Mouse (Mus musculus) macrophage (primary cell): ENCODE measurements around the gene Ptprm. TPM values are rescaled to one million over a fixed set of nuclear protein-coding genes. Genes with fewer than 3 reads are reported as not detected.

Experiments
- H3K27ac ChIP-seq: fragments of 350-480 bp; formaldehyde crosslinking; 2 replicates; pipeline ENCODE4 v1.9.0; 2021
- H3K36me3 ChIP-seq: fragments of 350-480 bp; formaldehyde crosslinking; 2 replicates; pipeline ENCODE4 v1.9.0; 2021; ENCODE audit errors: inconsistent target
- H3K4me3 ChIP-seq: fragments of 350-480 bp; formaldehyde crosslinking; 2 replicates; pipeline ENCODE4 v1.9.0; 2021; ENCODE audit errors: inconsistent target
- H3K79me2 ChIP-seq: fragments of 350-480 bp; formaldehyde crosslinking; 2 replicates; pipeline ENCODE4 v1.9.0; 2021; ENCODE audit errors: inconsistent target
- WGBS: methylation state at CpG from one replicate; pipeline ENCODE4 v1.1.7; 2026; ENCODE audit warnings: inconsistent platforms; ENCODE audit not compliant: missing documents; 5-methylcytosine and 5-hydroxymethylcytosine counted together
- polyA plus RNA-seq: library from polyadenylated mRNA; stranded (reverse); fragments of 250-400 nt; gene quantifications from 3 replicates; pipeline ENCODE4 v1.2.4, GENCODE M21; 2018; ENCODE audit warnings: inconsistent platforms
- total RNA-seq, 78 experiments: library from RNA; depleted of rRNA; stranded (reverse); fragments of 250-400 nt; gene quantifications; 1 replicate in 9 of 78; 2 replicates in 24 of 78; 3 replicates in 43 of 78; 4 replicates in 2 of 78; pipeline ENCODE4 v1.2.4; 2018; ENCODE audit warnings: inconsistent platforms in 56 of 78

Gene Ptprm
- total RNA-seq (2018; cell fraction: chromatin; rRNA removed) = 100 to 1,000 TPM in 8 of 26 experiments, 10 to 100 TPM in 10, 1 to 10 TPM in 8; 6.0 to 149 (median 47.6) TPM
- total RNA-seq (2018; cell fraction: cytosol; rRNA removed) = 10 to 100 TPM in 13 of 26 experiments, 1 to 10 TPM in 12, under 1 TPM in 1; 0.99 to 30.6 (median 6.6) TPM
- 10 to 100 TPM in 13 of 26 experiments, 1 to 10 TPM in 13; 3.2 to 80.1 (median 23.2) TPM for total RNA-seq (2018; cell fraction: nucleus; rRNA removed)
- polyA plus RNA-seq = 0.57 to 2.5 TPM (median 2.2 TPM) in 3 replicates

DNA sequence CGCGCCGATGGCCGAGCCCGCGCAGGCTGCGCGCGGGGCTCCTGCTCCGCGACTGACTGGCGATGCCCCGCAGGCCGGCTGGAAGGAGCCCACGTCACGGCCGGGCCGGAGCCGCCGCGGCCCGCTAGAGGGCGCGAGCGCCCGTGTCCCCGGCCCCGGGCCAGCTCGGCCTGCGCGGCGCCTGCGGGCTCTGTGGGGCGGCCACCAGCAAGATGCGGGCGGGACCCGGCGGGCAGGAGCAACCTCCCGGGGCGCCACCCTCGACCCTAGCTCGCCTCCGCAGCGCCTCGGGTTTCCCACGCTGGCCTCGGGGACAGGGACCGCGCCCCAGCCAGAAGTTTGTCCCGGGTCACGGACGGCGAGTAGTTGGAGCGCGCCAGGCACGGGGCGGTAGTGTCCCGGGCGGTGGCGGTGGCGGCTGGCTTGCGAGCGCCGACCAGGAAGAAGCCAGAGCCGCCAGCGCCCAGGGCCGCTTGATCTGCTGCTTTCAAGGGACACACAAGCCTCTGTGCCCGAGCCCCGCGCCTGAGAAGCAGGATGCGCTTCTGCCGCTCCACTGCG is at the start of gene Ptprm:
Gene Ptprm (minus strand): TSS at position 7 of the 561 bp plus-strand sequence.
- no peaks in the 10 kb centered on the region for H3K79me2 ChIP-seq
- under 1% methylated on average over 61 of the region's 73 CpGs for WGBS
- H3K4me3 ChIP-seq = no peak within 1 kb of the TSS
- no peak within 1 kb of the TSS for H3K27ac ChIP-seq
- no peaks in the 10 kb centered on the region for H3K36me3 ChIP-seq

DNA sequence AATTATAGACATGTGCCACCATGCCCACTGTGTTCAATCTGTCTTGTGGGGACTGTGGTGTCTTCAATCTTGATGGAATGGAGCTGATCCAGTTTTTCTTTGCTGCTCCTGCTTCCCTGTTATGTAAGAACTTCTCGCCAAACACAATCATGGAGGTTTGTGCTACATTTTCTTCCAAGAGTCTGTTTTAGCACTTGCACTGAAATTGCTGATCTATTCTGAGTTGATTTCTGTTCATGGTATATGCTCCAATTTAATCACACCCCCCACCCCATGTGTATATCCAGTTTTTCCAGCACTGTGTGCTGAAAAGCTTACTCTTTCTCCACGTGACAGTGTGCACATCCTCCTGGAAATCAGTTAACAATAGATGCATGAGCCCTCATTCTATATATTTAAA is 41.9 kb upstream of the Ptprm start:
- no peaks in the 10 kb centered on the region for H3K79me2 ChIP-seq
- H3K36me3 ChIP-seq = no peaks in the 10 kb centered on the region
- H3K4me3 ChIP-seq = no peak overlapping the region
- no peak overlapping the region for H3K27ac ChIP-seq
- WGBS = 91% methylated on average over 2 of the region's 2 CpGs

DNA sequence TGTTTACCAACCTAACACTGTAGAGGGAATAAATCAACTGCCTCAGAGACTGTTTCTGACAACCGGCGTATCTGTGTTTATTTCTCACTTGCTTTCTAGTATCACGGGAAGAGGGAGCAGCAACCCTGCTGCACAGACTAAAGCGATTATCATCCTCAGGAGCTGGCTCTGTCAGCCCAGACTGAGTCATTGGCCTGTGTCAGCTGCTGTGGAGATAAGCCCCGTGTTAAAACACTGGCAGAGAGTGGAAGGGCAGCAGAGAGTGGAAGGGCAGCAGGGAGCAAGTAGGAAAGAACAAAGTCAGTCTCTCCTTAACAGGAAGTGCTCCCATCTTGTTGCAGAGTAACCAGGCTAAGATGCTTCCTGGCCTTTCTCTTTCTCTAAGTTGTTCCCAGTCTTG is 36.6 kb upstream of the Ptprm start:
- Histone ChIP-seq H3K4me3 (no peak overlapping the region), H3K79me2 (no peaks in the 10 kb centered on the region), H3K36me3 (no peaks in the 10 kb centered on the region), H3K27ac (no peak overlapping the region)
- WGBS = 70% methylated on average over 5 of the region's 5 CpGs

DNA sequence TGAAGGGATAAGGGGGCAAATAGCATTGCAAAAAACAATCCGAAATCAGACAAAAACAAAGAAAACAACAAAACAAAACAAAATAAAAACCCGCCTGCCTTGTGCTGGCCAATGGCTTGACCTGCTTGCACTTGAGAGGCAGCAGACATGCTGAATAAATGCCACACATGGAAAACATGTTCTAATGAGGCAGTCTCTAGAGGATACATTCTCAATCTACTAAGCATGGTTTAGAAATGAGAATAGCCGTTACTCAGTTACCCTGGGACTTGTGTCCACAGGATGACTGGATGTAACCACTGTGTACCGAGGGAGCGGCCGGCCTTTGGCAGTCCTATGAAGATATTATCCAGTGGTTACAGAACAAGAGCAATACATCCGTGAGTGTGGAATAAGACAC is 33.9 kb upstream of the Ptprm start:
- no peaks in the 10 kb centered on the region for H3K79me2 ChIP-seq
- H3K27ac ChIP-seq = no peak overlapping the region
- H3K36me3 ChIP-seq = no peaks in the 10 kb centered on the region
- whole genome bisulfite sequencing = 94% methylated on average over 7 of the region's 7 CpGs
- H3K4me3 ChIP-seq = no peak overlapping the region

DNA sequence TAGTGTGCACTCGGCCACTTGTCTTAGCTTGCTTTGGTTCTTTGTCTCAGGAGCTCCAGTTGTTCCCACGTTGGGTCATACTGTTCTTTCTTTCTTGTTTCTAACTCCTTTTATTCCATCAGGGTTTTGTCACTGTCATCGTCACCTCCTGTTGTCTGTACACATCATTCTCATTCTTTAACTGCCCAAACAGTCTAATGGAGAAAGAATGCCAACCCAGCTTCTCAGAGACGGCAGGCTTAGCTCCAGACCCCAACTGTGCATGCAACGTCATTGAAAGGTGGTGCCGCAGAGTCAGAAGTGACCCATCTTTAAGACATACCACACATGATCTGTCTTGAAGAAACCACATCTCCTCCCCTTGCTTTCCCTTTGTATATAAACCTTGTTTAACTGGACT is 31.0 kb upstream of the Ptprm start:
- 85% methylated on average over 6 of the region's 6 CpGs for WGBS
- Histone ChIP-seq H3K79me2 (no peaks in the 10 kb centered on the region), H3K27ac (no peak overlapping the region), H3K36me3 (no peaks in the 10 kb centered on the region), H3K4me3 (no peak overlapping the region)

DNA sequence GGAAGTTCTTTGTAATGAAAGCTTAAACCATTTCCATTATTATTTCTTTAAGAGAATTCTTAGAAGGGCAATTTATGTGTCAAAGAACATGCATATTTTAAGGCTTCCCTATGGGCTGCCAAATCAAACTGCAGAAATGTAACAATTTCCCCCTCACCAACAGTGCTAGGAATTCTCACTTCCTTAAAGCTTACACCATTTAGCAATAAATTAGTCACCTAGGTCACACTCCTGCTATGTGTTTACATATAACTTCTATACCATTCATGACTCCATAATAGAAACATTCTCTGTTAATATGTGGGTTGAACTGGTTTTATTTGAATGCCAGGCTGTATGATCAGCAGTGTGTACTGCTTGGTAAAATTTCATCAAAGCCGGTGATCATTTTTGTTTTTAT is 29.4 kb upstream of the Ptprm start:
- H3K36me3 ChIP-seq = no peaks in the 10 kb centered on the region
- H3K79me2 ChIP-seq = no peaks in the 10 kb centered on the region
- WGBS = 100% methylated on average over 1 of the region's 1 CpGs
- no peak overlapping the region for H3K4me3 ChIP-seq
- no peak overlapping the region for H3K27ac ChIP-seq

DNA sequence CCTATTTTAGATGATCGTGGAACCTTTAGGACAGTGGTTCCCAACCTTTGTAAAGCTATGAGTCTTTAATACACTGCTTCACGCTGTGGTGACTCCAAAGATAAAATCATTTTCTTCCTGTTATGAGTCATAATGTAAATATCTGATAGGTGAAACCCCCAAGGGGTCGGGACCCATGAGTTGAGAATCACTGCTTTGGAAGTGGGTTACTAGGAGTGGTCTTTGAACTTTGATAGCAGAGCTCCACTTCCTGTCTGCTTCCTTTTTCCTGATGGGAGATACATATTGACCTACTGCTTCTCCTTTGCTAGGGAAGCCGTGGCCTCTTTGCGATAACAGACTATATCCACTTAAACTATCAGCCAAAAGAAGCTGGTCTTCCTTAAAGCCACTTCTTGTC is 27.4 kb upstream of the Ptprm start:
- H3K79me2 ChIP-seq = no peaks in the 10 kb centered on the region
- 23% methylated on average over 4 of the region's 5 CpGs for WGBS
- no peaks in the 10 kb centered on the region for H3K36me3 ChIP-seq
- H3K27ac ChIP-seq = no peak overlapping the region
- no peak overlapping the region for H3K4me3 ChIP-seq

DNA sequence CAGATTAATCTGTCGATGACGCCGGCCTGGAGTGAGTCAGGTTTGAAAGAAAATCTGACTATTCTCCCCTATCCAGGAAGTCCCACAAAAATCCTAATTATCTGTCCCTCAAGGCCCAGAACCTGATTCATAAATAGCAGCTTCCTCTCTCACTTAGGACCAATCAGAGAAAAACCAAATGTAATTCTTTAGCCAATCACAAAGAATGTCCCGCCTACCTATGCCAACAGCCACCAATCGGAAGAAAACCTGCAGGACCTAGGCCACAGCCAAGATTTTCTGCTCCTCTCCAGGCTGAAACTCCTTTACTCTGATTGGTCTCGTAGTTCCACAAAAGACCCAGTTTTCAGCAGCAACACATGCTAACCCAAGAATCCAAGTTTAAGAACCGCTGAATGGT is 13.6 kb upstream of the Ptprm start:
- 95% methylated on average over 7 of the region's 7 CpGs for WGBS
- Histone ChIP-seq H3K36me3 (no peaks in the 10 kb centered on the region), H3K79me2 (no peaks in the 10 kb centered on the region), H3K27ac (no peak overlapping the region), H3K4me3 (no peak overlapping the region)

DNA sequence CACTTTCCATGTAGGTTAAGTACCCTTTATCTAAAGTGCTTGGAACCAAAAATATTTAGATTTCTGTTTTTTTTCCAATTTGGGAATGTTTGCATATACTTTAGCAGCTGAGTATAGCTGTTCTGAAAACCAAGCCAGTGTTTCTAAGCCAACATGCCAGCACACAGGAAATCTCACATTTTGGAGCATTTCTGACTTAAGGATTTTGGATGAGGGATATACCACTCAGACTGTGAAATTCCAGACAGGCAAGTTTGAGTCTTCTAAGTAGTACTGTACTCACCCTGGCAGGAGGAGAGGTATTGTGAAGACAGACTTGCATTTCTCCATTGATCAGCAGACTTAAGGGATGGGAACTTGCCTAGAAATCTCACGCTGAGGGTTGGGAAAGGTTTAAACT is 10.2 kb upstream of the Ptprm start:
- WGBS = 92% methylated on average over 1 of the region's 1 CpGs
- H3K27ac ChIP-seq = no peak overlapping the region
- H3K79me2 ChIP-seq = no peaks in the 10 kb centered on the region
- no peak overlapping the region for H3K4me3 ChIP-seq
- no peaks in the 10 kb centered on the region for H3K36me3 ChIP-seq

DNA sequence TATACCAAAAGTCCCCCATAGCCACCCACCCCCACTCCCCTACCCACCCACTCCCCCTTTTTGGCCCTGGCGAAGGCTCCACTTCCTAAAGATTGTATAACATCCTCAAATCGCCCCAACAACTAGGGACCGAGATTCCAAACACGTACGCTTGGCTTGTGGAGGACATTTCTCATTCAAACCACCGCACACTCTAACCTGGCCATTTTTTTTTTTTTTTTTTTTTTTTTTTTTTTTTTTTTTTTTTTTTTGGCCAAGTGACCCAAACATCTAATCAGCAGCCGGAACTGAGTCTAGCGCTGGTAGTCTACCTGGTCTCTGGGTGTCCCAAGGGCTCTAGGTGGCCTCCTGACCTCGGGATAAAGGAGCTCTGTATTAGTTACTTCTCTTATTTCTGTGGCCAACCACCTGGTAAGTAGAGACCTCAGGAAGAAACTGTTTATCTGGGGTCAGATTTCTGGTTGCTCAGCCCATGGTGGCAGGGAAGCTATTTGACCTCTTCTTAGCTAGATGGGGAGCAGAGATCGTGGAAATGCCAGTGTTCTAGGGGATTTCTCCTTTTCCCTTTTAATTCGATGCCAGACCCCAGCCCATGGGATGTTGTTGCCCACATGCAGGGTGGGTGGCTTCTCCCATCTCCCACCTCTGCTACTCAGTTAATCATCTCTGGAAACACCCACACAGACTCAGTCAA is 9.3 kb upstream of the Ptprm start:
- WGBS = 82% methylated on average over 7 of the region's 11 CpGs
- no peak overlapping the region for H3K27ac ChIP-seq
- H3K4me3 ChIP-seq = no peak overlapping the region
- H3K36me3 ChIP-seq = no peaks in the 10 kb centered on the region
- no peaks in the 10 kb centered on the region for H3K79me2 ChIP-seq

DNA sequence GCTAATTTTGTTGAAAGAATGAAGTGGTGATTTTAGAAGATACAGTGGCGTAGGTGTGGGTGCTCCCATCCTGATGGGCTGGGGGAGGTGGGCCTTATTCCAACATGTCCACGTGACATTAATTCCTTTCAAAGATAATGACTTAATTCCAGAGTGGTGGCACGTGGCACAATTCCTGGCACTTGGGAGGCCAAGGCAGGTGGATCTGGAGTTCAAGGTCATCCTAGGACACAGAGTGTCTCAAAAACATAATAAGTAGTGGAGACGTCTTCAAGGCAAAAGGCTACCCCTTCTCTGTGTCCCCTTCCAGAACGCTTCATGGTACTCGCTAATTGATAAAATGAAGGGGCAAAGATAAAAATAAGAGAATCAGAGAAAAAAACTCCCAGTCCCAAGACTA is 7.9 kb upstream of the Ptprm start:
- Histone ChIP-seq H3K36me3 (no peaks in the 10 kb centered on the region), H3K4me3 (no peak overlapping the region), H3K79me2 (no peaks in the 10 kb centered on the region), H3K27ac (no peak overlapping the region)
- 94% methylated on average over 6 of the region's 6 CpGs for WGBS

DNA sequence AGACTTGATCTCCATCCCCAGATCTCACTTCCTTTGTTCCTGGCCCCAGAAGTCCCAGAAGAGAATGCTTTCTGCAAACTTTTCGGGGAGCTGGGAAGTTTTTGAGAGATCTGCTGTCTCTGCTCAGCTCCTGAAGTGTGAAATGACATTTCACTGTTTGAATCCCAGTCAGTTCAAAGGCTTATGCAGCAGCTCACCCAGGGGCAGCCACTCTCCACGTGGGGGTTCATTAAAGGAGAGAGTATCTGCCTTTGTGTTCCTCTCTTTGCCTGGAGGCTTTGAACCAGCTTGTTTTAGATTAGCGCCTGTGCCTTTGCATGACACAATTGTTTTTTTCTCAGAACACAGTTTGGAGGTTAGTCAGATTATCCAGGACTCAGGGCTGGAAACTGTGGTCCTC is 6.3 kb upstream of the Ptprm start:
- Histone ChIP-seq H3K79me2 (no peaks in the 10 kb centered on the region), H3K27ac (no peak overlapping the region), H3K36me3 (no peaks in the 10 kb centered on the region), H3K4me3 (no peak overlapping the region)
- 70% methylated on average over 3 of the region's 3 CpGs for WGBS

DNA sequence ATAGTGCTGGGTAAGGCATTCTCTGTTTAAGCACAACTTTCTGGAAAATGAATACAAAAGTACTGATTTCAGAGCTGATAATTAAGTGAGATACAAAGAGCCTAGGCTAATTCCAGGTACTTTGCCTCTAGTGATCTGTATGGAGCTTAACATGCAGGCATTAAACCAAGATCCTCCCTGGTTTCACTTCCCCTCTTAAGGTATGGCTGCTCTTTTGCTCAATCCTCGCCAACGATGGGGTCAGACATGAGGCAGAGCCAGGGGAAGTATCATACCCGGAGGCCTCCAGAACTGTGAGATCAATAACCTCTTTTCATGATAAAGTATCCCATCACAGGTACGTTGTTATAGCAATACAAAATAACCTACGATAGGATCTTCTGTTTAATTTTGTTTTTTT is 5.3 kb upstream of the Ptprm start:
- 22% methylated on average over 4 of the region's 5 CpGs for WGBS
- Histone ChIP-seq H3K4me3 (no peak overlapping the region), H3K79me2 (no peaks in the 10 kb centered on the region), H3K36me3 (no peaks in the 10 kb centered on the region), H3K27ac (no peak overlapping the region)

DNA sequence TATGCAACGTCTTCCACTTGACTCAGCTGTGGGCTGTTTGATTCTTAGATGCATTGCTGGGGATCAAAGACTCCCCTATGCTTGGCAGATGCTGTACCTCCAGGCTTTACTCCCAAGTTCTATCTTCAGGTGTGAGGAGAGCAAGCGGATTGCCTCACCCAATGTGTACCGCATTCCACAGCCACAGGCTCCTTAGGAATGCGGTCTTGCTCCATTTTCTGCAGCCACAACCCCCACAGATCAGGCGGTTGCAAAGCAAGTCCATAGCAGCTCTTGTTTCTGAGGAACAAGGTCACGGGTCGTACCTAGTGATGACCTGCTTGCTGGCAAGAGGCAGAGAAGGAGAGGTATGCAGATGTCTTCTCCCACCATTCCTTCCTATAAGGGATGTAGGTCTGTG is 4.3 kb upstream of the Ptprm start:
- Histone ChIP-seq H3K27ac (no peak overlapping the region), H3K4me3 (no peak overlapping the region), H3K79me2 (no peaks in the 10 kb centered on the region), H3K36me3 (no peaks in the 10 kb centered on the region)
- 90% methylated on average over 7 of the region's 7 CpGs for WGBS

DNA sequence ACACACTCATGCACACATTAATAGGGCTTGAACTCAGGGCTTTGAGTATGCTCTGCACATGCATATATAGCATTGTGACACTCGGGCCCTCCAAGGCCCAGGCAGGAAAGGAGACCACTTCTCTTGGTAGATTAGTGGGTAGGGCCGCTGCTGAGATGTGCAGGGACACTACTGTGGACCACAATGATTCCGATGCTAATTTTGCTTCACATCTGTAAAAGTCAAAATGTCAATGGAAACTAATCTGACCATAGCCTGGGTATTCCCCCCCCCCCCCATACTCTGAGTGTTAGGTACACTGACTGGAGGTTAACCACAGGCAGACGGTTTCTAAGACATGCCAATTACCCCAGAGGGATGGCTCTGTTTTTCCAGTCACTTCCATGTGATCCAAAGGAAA is 2.9 kb upstream of the Ptprm start:
- no peaks in the 10 kb centered on the region for H3K79me2 ChIP-seq
- no peak overlapping the region for H3K27ac ChIP-seq
- no peaks in the 10 kb centered on the region for H3K36me3 ChIP-seq
- H3K4me3 ChIP-seq = no peak overlapping the region
- WGBS = 76% methylated on average over 4 of the region's 4 CpGs
